Mouse (Mus musculus) retina, postnatal 7 days (tissue): Measurements from ENCODE around the gene Klk1b27.
"Not testable (repeated sequence)": the region's sequence is repeated elsewhere in the genome, so short reads cannot be mapped to it uniquely, and the experiment has no call there.

ENCODE experiments used
- DNase-seq: peaks from one replicate; pipeline ENCODE4 v3.0.0-alpha.2; 2012; ENCODE audit warnings: low read depth, low spot score

The Klk1b27 gene

GRCm38 (mm10) chr7:44051990-44052389 lies at the start of gene Klk1b27:
Gene Klk1b27, plus strand, starts transcription at chr7:44052290.
- not testable (repeated sequence) for DNase-seq

GRCm38 (mm10) chr7:44004847-44005246 lies 47.2 kb upstream of the Klk1b27 start:
- DNase-seq: no peak

GRCm38 (mm10) chr7:44011868-44012267 lies 40.2 kb upstream of the Klk1b27 start, which contains the start of gene Klk1b26:
Gene Klk1b26, plus strand, starts transcription at chr7:44012168.
- not testable (repeated sequence) for DNase-seq

- not testable (repeated sequence) for DNase-seq
These were observed 37.4 kb upstream of the Klk1b27 start for GRCm38 (mm10) chr7:44014666-44015065.

- DNase-seq: no peak
These were observed 37.0 kb upstream of the Klk1b27 start for GRCm38 (mm10) chr7:44015071-44015470.

DNA sequence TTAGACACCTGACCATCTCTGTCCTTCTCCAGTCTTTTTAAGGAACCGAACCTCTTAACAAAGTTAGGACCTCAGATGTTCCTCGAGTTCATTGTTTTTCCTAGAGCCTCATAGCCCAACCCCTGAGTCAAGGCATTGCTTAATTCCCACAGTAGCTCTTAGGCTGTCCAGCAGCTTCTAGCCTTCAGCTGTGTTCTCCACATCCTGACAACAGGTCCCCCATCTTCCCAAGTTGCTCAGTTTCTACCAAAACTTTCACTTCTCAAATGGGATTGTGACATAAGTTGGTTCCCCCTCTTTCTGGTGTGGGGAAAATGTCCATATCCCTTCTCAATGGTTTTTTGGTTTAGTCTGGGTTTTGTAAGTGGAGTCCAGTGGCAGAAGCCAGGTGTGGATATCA lies 20.0 kb downstream of the Klk1b27 start:
- no peak for DNase-seq

DNA sequence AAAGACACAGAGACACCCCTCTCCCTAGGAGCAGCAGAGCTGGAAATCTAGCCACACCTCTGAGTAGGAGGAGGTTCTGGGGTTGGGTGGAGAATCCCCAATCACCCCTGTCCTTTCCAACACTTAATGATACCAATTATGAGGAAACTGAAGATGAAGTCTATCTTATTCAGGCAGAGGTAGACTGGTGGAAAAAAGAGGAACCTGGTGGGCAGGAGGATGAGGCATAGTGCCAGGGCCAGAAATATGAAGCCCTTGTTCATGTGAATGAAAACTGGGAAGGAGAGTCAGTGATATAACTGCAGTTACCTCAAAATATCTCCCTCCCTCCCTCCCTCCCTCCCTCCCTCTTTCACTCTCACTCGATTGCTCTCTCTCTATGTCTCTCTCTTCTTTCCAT lies 25.6 kb downstream of the Klk1b27 start:
- DNase-seq: no peak

DNA sequence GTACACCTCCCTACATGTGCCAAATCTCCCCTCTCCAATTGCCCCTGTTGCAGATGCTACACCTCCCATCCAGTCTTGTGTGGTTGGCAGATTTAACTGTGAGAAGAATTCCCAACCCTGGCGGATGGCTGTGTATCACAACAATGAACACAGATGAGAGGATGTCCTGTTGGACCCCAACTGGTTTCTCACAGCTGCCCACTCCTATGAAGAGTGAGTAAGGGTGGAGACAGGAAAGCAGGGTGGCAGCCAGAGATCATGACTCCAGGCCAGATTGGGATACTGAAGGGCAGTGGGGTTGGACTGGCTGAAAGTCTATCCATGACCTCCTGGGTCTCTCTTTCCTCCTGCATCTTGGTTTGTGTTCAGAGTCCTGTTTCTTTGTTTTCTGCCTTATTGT lies 44.0 kb downstream of the Klk1b27 start:
- no peak for DNase-seq

GRCm38 (mm10) chr7:44102028-44102427 lies 49.9 kb downstream of the Klk1b27 start, which contains the start of gene Klk1b21:
Gene Klk1b21, plus strand, starts transcription at chr7:44102328.
- not testable (repeated sequence) for DNase-seq
